Mouse (Mus musculus) CD8-positive naive resting alpha-beta T cell, adult 57 days (primary cell): ENCODE measurements around the gene Gdpd3. TPM values are rescaled to one million over a fixed set of nuclear protein-coding genes. Genes with fewer than 3 reads are reported as not detected.

Experiments used
- total RNA-seq: library from RNA; stranded (reverse); gene quantifications from one replicate; pipeline ENCODE4 v1.2.4, GENCODE M21; 2023

The Gdpd3 gene
- 4.1 TPM for total RNA-seq

GRCm38 (mm10) chr7:126766201-126766600 lies at the start of gene Gdpd3:
Gene Gdpd3 (plus strand): TSS chr7:126766334.

GRCm38 (mm10) chr7:126759050-126759671 lies 7.0 kb upstream of the Gdpd3 start, which contains the start of gene Mapk3:
Gene Mapk3 (plus strand): TSS chr7:126759601.

GRCm38 (mm10) chr7:126776598-126777057 lies 10.5 kb downstream of the Gdpd3 start, which contains the start of gene Ypel3:
Gene Ypel3 (plus strand): TSS chr7:126776955.

GRCm38 (mm10) chr7:126780971-126781635 lies 15.0 kb downstream of the Gdpd3 start, which contains the start of gene Tbx6:
Gene Tbx6 (plus strand): TSS chr7:126781483.

GRCm38 (mm10) chr7:126791851-126792720 lies 26.0 kb downstream of the Gdpd3 start, which contains the start of gene Ppp4c:
Gene Ppp4c (minus strand): TSS chr7:126792496.

GRCm38 (mm10) chr7:126797411-126798126 lies 31.4 kb downstream of the Gdpd3 start, which contains the start of gene Fam57b:
Gene Fam57b (plus strand): TSS chr7:126797668.

Other genes with a start within 250 kb of the Gdpd3 start
- 132 TPM for gene Eif3c, start 199.9 kb upstream of the Gdpd3 start, total RNA-seq
- 3.3 TPM for gene Apobr, start 181.4 kb upstream of the Gdpd3 start, total RNA-seq
- 99.4 TPM for gene Cln3, start 180.5 kb upstream of the Gdpd3 start, total RNA-seq
- not detected for gene Il27, start 171.4 kb upstream of the Gdpd3 start, total RNA-seq
- gene Nupr1, start 135.5 kb upstream of the Gdpd3 start, total RNA-seq = not detected
- gene Sgf29, start 117.0 kb upstream of the Gdpd3 start, total RNA-seq = 56.0 TPM
- gene Sult1a1, start 89.9 kb upstream of the Gdpd3 start, total RNA-seq = not detected
- gene Bola2, start 70.9 kb upstream of the Gdpd3 start, total RNA-seq = 174 TPM
- 7.5 TPM for gene Slx1b, start 70.5 kb upstream of the Gdpd3 start, total RNA-seq
- 1,247 TPM for gene Coro1a, start 58.5 kb upstream of the Gdpd3 start, total RNA-seq
- 42.7 TPM for gene Mapk3, start 6.7 kb upstream of the Gdpd3 start, total RNA-seq
- 232 TPM for gene Ypel3, start 10.6 kb downstream of the Gdpd3 start, total RNA-seq
- gene Tbx6, start 15.1 kb downstream of the Gdpd3 start, total RNA-seq = 7.7 TPM
- 228 TPM for gene Ppp4c, start 26.2 kb downstream of the Gdpd3 start, total RNA-seq
- gene Fam57b, start 31.3 kb downstream of the Gdpd3 start, total RNA-seq = not detected
- gene 4930451I11Rik, start 65.3 kb downstream of the Gdpd3 start, total RNA-seq = not detected
- gene Doc2a, start 81.1 kb downstream of the Gdpd3 start, total RNA-seq = not detected
- gene Hirip3, start 95.6 kb downstream of the Gdpd3 start, total RNA-seq = 31.9 TPM
- gene Ino80e, start 96.0 kb downstream of the Gdpd3 start, total RNA-seq = 55.6 TPM
- gene Taok2, start 118.4 kb downstream of the Gdpd3 start, total RNA-seq = 95.7 TPM
- 26.0 TPM for gene Tmem219, start 156.6 kb downstream of the Gdpd3 start, total RNA-seq
- 36.8 TPM for gene Kctd13, start 162.5 kb downstream of the Gdpd3 start, total RNA-seq
- not detected for gene Asphd1, start 183.2 kb downstream of the Gdpd3 start, total RNA-seq
- 6.5 TPM for gene Sez6l2, start 184.2 kb downstream of the Gdpd3 start, total RNA-seq
- 125 TPM for gene Cdipt, start 209.6 kb downstream of the Gdpd3 start, total RNA-seq
- gene Cdiptos, start 209.8 kb downstream of the Gdpd3 start, total RNA-seq = not detected
- 25.6 TPM for gene Mvp, start 248.3 kb downstream of the Gdpd3 start, total RNA-seq